ENCODE assay signal across 8 mouse cellular contexts in genomic region chr11:97185704-97186614, GRCm38 (mm10). TPM values are rescaled to one million over a fixed set of nuclear protein-coding genes. Genes with fewer than 3 reads are reported as not detected.
DNase-seq lines count a peak whose midpoint lies in the region; ATAC-seq and TF ChIP-seq lines count a peak whose summit lies in the region.

No protein-coding gene starts in this region.

- TF ChIP-seq CTCF in layer of hippocampus, adult 2 months (conservative IDR thresholded peaks at IDR 0.05), result no peak
- TF ChIP-seq CTCF in intestine, postnatal 0 days (IDR thresholded peaks at IDR 0.05; ENCODE audit: low read depth), result no peak

- peak overlapping the region; percentile 91 for H3K4me3 ChIP-seq in layer of hippocampus, adult 2 months
- peak overlapping the region; percentile 87 for H3K4me3 ChIP-seq in embryonic facial prominence, embryonic 14.5 days (ENCODE audit: low read depth, low read length)
- peak overlapping the region; percentile 92 for H3K4me3 ChIP-seq in intestine, postnatal 0 days (ENCODE audit: low read depth, low read length)
- peak overlapping the region; percentile 94 for H3K4me3 ChIP-seq in neural tube, embryonic 12.5 days

- whole genome bisulfite sequencing in embryonic facial prominence, embryonic 14.5 days, result 58% methylated on average over 5 of the region's 5 CpGs
- 42% methylated on average over 5 of the region's 5 CpGs for WGBS in intestine, postnatal 0 days
- 73% methylated on average over 5 of the region's 5 CpGs for WGBS in neural tube, embryonic 12.5 days

- no peaks in the 10 kb centered on the region for H3K9me3 ChIP-seq in embryonic facial prominence, embryonic 14.5 days (ENCODE audit: control insufficient read depth, low read length)
- H3K9me3 ChIP-seq in intestine, postnatal 0 days (ENCODE audit: control insufficient read depth), result no peaks in the 10 kb centered on the region
- no peaks in the 10 kb centered on the region for H3K9me3 ChIP-seq in neural tube, embryonic 12.5 days

- peak overlapping the region; percentile 85 for H3K9ac ChIP-seq in embryonic facial prominence, embryonic 14.5 days (ENCODE audit: low read depth, low read length)
- no peak overlapping the region for H3K9ac ChIP-seq in intestine, postnatal 0 days (ENCODE audit: low read depth, low read length)
- H3K9ac ChIP-seq in neural tube, embryonic 12.5 days, result peak overlapping the region; percentile 95; the same call in 1 of the 2 replicates

- peak overlapping the region; percentile 79 for H3K4me2 ChIP-seq in embryonic facial prominence, embryonic 14.5 days (ENCODE audit: low read depth, low read length)
- peak overlapping the region; percentile 85 for H3K4me2 ChIP-seq in intestine, postnatal 0 days (replicated peaks; ENCODE audit: low read depth)
- H3K4me2 ChIP-seq in neural tube, embryonic 12.5 days (replicated peaks), result peak overlapping the region; percentile 81

- ATAC-seq in embryonic facial prominence, embryonic 14.5 days (ENCODE audit: low read depth), result no peak
- no peak for ATAC-seq in intestine, postnatal 0 days
- ATAC-seq in neural tube, embryonic 12.5 days (ENCODE audit: low FRiP score, low read depth), result no peak

- no peak for DNase-seq in layer of hippocampus, adult 2 months (ENCODE audit: low spot score in 2 of 2)
- no peak for DNase-seq in layer of hippocampus, postnatal 25 days (ENCODE audit: extremely low spot score in 1 of 2, low spot score in 1 of 2)
- DNase-seq in embryonic facial prominence, embryonic 14.5 days (ENCODE audit: low spot score), result no peak
- DNase-seq in spleen, postnatal 10 days (ENCODE audit: low spot score in 2 of 2), result no peak
- DNase-seq in adrenal gland, postnatal 10 days, result no peak
- no peak for DNase-seq in frontal cortex, postnatal 10 days (ENCODE audit: low spot score in 2 of 2)

- no peaks in the 10 kb centered on the region for H3K27me3 ChIP-seq in embryonic facial prominence, embryonic 14.5 days (replicated peaks; ENCODE audit: control insufficient read depth, insufficient read depth, low read length)
- no peaks in the 10 kb centered on the region for H3K27me3 ChIP-seq in intestine, postnatal 0 days (replicated peaks; ENCODE audit: control insufficient read depth, insufficient read depth, low read length)
- no peaks in the 10 kb centered on the region for H3K27me3 ChIP-seq in neural tube, embryonic 12.5 days (replicated peaks)

- peaks cover 54% of the 10 kb centered on the region for H3K36me3 ChIP-seq in embryonic facial prominence, embryonic 14.5 days (ENCODE audit: control insufficient read depth, insufficient read depth, low read length)
- peaks cover 39% of the 10 kb centered on the region for H3K36me3 ChIP-seq in intestine, postnatal 0 days (ENCODE audit: control insufficient read depth, insufficient read depth)
- peaks cover 42% of the 10 kb centered on the region for H3K36me3 ChIP-seq in neural tube, embryonic 12.5 days

- peak overlapping the region; percentile 56; the same call in 1 of the 2 replicates for H3K27ac ChIP-seq in layer of hippocampus, adult 2 months
- H3K27ac ChIP-seq in embryonic facial prominence, embryonic 14.5 days (replicated peaks; ENCODE audit: low read depth, low read length), result 0 out of 2 replicates have a peak overlapping the region, but pooled peaks have one; percentile 40
- H3K27ac ChIP-seq in intestine, postnatal 0 days (ENCODE audit: low read depth, low read length), result no peak overlapping the region
- no peak overlapping the region for H3K27ac ChIP-seq in neural tube, embryonic 12.5 days

- peaks cover 13% of the 10 kb centered on the region for H3K4me1 ChIP-seq in embryonic facial prominence, embryonic 14.5 days (ENCODE audit: control insufficient read depth, insufficient read depth, low read length)
- H3K4me1 ChIP-seq in intestine, postnatal 0 days (replicated peaks; ENCODE audit: control insufficient read depth, insufficient read depth, low read length), result no peaks in the 10 kb centered on the region; the same call in 1 of the 2 replicates
- peaks cover 11% of the 10 kb centered on the region for H3K4me1 ChIP-seq in neural tube, embryonic 12.5 days

RNA-seq across cellular contexts. Expression of gene Kpnb1, which starts 1.7 kb away (rescaled TPM):
- 100 to 1,000 TPM; 128 to 133 TPM for total RNA-seq in layer of hippocampus, adult 2 months (2021)
- 100 to 1,000 TPM; 123 to 130 TPM for total RNA-seq in layer of hippocampus, postnatal 25 days (2021)
- 59.8 and 66.0 TPM in 2 replicates for polyA plus RNA-seq in embryonic facial prominence, embryonic 14.5 days (2014; fragmentation: Nextera tagmentation; extraction: Ambion mirVana)
- polyA plus RNA-seq in intestine, postnatal 0 days (2015; fragmentation: Nextera tagmentation; extraction: Ambion mirVana), result 17.5 and 18.1 TPM in 2 replicates
- polyA plus RNA-seq in neural tube, embryonic 12.5 days (2016; fragmentation: Nextera tagmentation; extraction: Ambion mirVana), result 52.8 and 53.1 TPM in 2 replicates
- total RNA-seq in adrenal gland, postnatal 10 days (2021), result 100 to 1,000 TPM; 109 to 115 TPM

RNA-seq across cellular contexts. Expression of gene Tbkbp1, which starts 34.7 kb away (rescaled TPM):
- total RNA-seq in layer of hippocampus, adult 2 months (2021), result 10 to 100 TPM; 91.8 to 96.9 TPM
- total RNA-seq in layer of hippocampus, postnatal 25 days (2021), result 10 to 100 TPM; 75.8 to 82.0 TPM
- polyA plus RNA-seq in embryonic facial prominence, embryonic 14.5 days (2014; fragmentation: Nextera tagmentation; extraction: Ambion mirVana), result 7.6 TPM in 2 replicates
- 1.7 and 2.4 TPM in 2 replicates for polyA plus RNA-seq in intestine, postnatal 0 days (2015; fragmentation: Nextera tagmentation; extraction: Ambion mirVana)
- 9.5 and 10.5 TPM in 2 replicates for polyA plus RNA-seq in neural tube, embryonic 12.5 days (2016; fragmentation: Nextera tagmentation; extraction: Ambion mirVana)
- 10 to 100 TPM; 20.9 to 25.4 TPM for total RNA-seq in adrenal gland, postnatal 10 days (2021)

Comparison
In these comparisons a context has a peak if more than half of its experiments do, and no peak if none do; other contexts are left out.
1. H3K27ac ChIP-seq: peak in layer of hippocampus, adult 2 months (single experiment) and embryonic facial prominence, embryonic 14.5 days (single experiment); none in intestine, postnatal 0 days (single experiment) and neural tube, embryonic 12.5 days (single experiment).
2. Peak in every context shown above with its lines, with median percentiles within 50 percentile points of each other: H3K4me3 ChIP-seq and H3K4me2 ChIP-seq.